Mouse (Mus musculus) B cell, adult 67 days (primary cell): ENCODE results near the gene Cdpf1. TPM values are rescaled to one million over a fixed set of nuclear protein-coding genes. Genes with fewer than 3 reads are reported as not detected.

Source experiments
- total RNA-seq, 2 experiments: library from RNA; stranded (reverse); gene quantifications; 4 replicates each; pipeline ENCODE4 v1.2.4; 2023

Gene Cdpf1
- 10 to 100 TPM; 14.8 to 16.3 TPM for total RNA-seq

GRCm38 (mm10) chr15:85811535-85812277, at the start of gene Cdpf1:
Cdpf1 (minus strand) TSS chr15:85811697.

GRCm38 (mm10) chr15:85859490-85860031, 48.1 kb upstream of the Cdpf1 start, which contains the start of gene Gtse1:
Gtse1 (plus strand) TSS chr15:85859745.

GRCm38 (mm10) chr15:85831954-85832590, 20.6 kb upstream of the Cdpf1 start, which contains the start of gene Ttc38:
Ttc38 (plus strand) TSS chr15:85832306.

GRCm38 (mm10) chr15:85821203-85822010, 9.9 kb upstream of the Cdpf1 start, which contains the start of gene Pkdrej:
Pkdrej (minus strand) TSS chr15:85821734.

Other genes starting within 250 kb of the Cdpf1 start
- not detected for gene Wnt7b, start 229.2 kb downstream of the Cdpf1 start, total RNA-seq
- gene Ppara, start 76.7 kb downstream of the Cdpf1 start, total RNA-seq, result not detected
- gene Pkdrej, start 10.0 kb upstream of the Cdpf1 start, total RNA-seq, result not detected
- gene Ttc38, start 20.6 kb upstream of the Cdpf1 start, total RNA-seq, result 10 to 100 TPM; 18.2 to 20.0 TPM
- gene Gtse1, start 48.0 kb upstream of the Cdpf1 start, total RNA-seq, result 1 to 10 TPM; 2.1 to 2.4 TPM
- gene Trmu, start 67.6 kb upstream of the Cdpf1 start, total RNA-seq, result 10 to 100 TPM; 31.1 to 59.0 TPM
- gene Celsr1, start 222.1 kb upstream of the Cdpf1 start, total RNA-seq, result under 1 TPM; 0.29 to 0.74 TPM
- gene Gramd4, start 246.0 kb upstream of the Cdpf1 start, total RNA-seq, result 10 to 100 TPM; 56.4 to 56.6 TPM